Mouse (Mus musculus) heart, embryonic 16.5 days (tissue): ENCODE measurements at regions not wholly inside any gene's neighbourhood (a gene's known extent, or its start where the extent isn't known, plus 50 kb on each side); places are given as distances from the start of the nearest gene placed in this dataset.
A peak's percentile ranks its signal among the peaks of the same experiment; 100 is the strongest.

ENCODE experiments used
- ATAC-seq: fragments of 200-750 bp; cut with Nextera tagmentation; replicated peaks from 2 replicates; pipeline ENCODE4 v1.8.0; 2017; ENCODE audit warnings: moderate number of reproducible peaks; ENCODE audit not compliant: insufficient read depth, low FRiP score; ENCODE audit errors: extremely low read depth
- H3K27ac ChIP-seq: fragments of 300-500 bp; sonication (generic); 2 replicates; pipeline ENCODE4 v1.5.1; 2014; ENCODE audit warnings: mild to moderate bottlenecking, low read length, control low read depth, moderate library complexity
- H3K27me3 ChIP-seq: fragments of 300-500 bp; sonication (generic); 2 replicates; pipeline ENCODE4 v1.6.1; 2014; ENCODE audit warnings: low read length, mixed read lengths; ENCODE audit not compliant: control insufficient read depth, insufficient read depth
- H3K36me3 ChIP-seq: fragments of 300-500 bp; sonication (generic); 2 replicates; pipeline ENCODE4 v1.6.1; 2014; ENCODE audit not compliant: control insufficient read depth, insufficient read depth
- H3K4me1 ChIP-seq: fragments of 300-500 bp; sonication (generic); 2 replicates; pipeline ENCODE4 v1.6.1; 2014; ENCODE audit warnings: low read length, mixed read lengths; ENCODE audit not compliant: control insufficient read depth, insufficient read depth
- H3K4me2 ChIP-seq: fragments of 300-500 bp; sonication (generic); 2 replicates; pipeline ENCODE4 v1.6.1; 2014; ENCODE audit warnings: low read depth, mild to moderate bottlenecking, control low read depth, low read length
- H3K4me3 ChIP-seq: fragments of 300-500 bp; sonication (generic); 2 replicates; pipeline ENCODE4 v1.5.1; 2014; ENCODE audit warnings: mild to moderate bottlenecking, control low read depth, low read length
- H3K9ac ChIP-seq: fragments of 300-500 bp; sonication (generic); 2 replicates; pipeline ENCODE4 v1.6.1; 2014; ENCODE audit warnings: low read length, control low read depth
- H3K9me3 ChIP-seq: fragments of 300-500 bp; sonication (generic); replicated peaks from 2 replicates; pipeline ENCODE4 v1.6.1; 2016; ENCODE audit warnings: low read length; ENCODE audit not compliant: control insufficient read depth
- WGBS: fragments of 180-500 bp; shearing (Covaris S2); extraction: QIAGEN DNeasy Blood & Tissue Kit; methylation state at CpG from one replicate; pipeline ENCODE4 v1.1.7; 2014; 5-methylcytosine and 5-hydroxymethylcytosine counted together

DNA sequence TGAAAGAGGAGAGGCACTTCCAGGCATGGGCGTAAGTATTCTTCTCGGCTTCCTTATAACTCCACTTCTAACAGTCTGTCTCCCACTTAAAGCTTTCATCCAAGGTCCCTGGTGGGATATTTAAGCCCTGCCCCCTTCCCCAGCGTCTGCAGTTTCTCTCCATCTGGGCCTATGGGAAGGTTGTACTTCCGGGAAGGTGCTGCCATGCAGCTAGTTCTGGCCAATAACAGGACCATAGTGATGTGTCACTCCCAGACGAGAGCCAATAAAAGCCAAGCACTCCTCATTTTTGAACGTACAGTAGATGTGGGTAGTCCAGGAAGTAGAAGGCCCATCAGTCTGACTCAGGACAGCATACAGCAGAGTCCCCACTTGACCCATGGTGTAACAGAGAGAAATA, 121.0 kb downstream of the Drd1 start:
- 79% methylated on average over 6 of the region's 6 CpGs for WGBS
- H3K4me2 ChIP-seq, result no peak overlapping the region
- no peak overlapping the region for H3K4me3 ChIP-seq
- H3K4me1 ChIP-seq, result no peaks in the 10 kb centered on the region
- no peaks in the 10 kb centered on the region for H3K36me3 ChIP-seq
- no peak for ATAC-seq
- H3K27ac ChIP-seq, result no peak overlapping the region
- no peaks in the 10 kb centered on the region for H3K27me3 ChIP-seq
- no peaks in the 10 kb centered on the region for H3K9me3 ChIP-seq
- H3K9ac ChIP-seq, result no peak overlapping the region

DNA sequence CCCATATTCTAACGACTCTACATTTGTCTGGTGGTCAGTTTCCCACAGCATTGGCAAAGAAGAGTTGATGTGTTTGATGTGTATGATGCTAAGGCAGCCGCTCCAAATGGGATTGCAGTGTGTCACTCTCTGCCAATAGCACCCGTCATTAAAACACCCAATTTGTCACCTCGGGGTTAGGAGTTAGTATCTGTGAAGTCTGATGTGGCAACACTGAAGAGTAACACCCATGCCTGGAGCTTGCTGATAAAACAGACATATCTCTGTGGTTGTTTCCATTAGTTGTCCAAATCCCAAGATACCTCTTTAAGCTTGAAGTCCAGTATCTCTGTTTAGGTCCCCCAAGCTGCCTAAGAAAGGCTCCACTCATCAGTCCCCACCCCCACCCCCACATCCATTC, 129.4 kb downstream of the Drd1 start:
- Histone ChIP-seq H3K4me2 (no peak overlapping the region), H3K9me3 (no peaks in the 10 kb centered on the region), H3K27me3 (no peaks in the 10 kb centered on the region; the same call in 1 of the 2 replicates), H3K4me3 (no peak overlapping the region), H3K9ac (no peak overlapping the region), H3K4me1 (peaks cover 11% of the 10 kb centered on the region), H3K27ac (no peak overlapping the region), H3K36me3 (no peaks in the 10 kb centered on the region)
- no peak for ATAC-seq
- WGBS, result 66% methylated on average over 4 of the region's 4 CpGs

DNA sequence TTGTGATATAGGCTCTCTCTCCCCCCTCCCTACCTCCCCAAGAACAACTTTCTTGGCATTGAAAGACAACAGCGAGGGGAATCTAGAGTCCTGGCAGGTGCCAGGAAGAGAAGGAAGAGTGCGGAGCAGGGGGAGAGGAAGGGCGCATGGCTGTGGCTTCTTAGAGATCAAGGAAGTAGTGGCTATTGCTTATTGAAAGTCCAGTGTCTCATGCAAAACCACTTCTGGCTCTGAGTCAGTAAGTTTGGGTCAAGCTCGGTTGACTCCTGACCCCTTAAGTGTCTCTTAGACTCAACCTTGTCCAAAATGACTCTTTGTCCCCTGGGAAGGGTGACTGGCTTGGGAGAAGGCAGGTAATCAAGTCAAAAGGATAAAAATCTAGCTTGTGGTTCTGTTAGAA, 131.1 kb downstream of the Drd1 start:
- no peaks in the 10 kb centered on the region for H3K9me3 ChIP-seq
- H3K4me3 ChIP-seq, result no peak overlapping the region
- H3K36me3 ChIP-seq, result no peaks in the 10 kb centered on the region
- no peak overlapping the region for H3K4me2 ChIP-seq
- peaks cover 23% of the 10 kb centered on the region for H3K4me1 ChIP-seq
- WGBS, result 78% methylated on average over 4 of the region's 4 CpGs
- no peak overlapping the region for H3K9ac ChIP-seq
- no peak overlapping the region for H3K27ac ChIP-seq
- no peaks in the 10 kb centered on the region; the same call in 1 of the 2 replicates for H3K27me3 ChIP-seq
- ATAC-seq, result no peak

DNA sequence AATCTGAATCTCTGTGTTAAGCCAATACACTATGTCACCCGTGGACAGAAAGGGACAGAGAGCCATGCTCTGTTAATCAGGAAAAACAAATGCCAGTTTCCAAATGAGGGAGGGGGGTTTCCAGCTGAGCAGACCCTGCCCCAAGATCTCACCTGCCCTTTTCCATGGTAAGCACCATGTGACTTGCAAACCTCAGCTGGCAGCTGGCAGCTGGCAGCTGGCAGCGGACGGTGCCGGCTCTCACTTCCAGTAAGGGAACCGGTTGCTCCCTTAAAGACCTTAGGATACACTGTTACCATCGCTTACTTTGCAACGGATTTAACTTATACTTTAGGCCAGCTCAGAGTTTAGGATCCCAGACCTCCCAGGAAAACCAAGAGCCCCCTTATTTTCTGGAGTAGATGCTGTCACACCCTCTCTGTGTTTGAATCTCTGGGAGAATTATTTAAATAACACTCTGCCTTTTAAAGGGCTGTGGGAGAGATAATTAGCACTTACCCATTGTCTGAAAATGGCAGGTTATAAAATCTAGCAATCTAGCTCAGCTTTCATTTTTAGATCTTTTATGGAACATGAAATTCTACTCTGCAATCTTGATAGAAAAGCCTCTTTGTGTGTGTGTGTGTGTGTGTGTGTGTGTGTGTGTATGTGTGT, 131.7 kb downstream of the Drd1 start:
- no peaks in the 10 kb centered on the region; the same call in 1 of the 2 replicates for H3K27me3 ChIP-seq

DNA sequence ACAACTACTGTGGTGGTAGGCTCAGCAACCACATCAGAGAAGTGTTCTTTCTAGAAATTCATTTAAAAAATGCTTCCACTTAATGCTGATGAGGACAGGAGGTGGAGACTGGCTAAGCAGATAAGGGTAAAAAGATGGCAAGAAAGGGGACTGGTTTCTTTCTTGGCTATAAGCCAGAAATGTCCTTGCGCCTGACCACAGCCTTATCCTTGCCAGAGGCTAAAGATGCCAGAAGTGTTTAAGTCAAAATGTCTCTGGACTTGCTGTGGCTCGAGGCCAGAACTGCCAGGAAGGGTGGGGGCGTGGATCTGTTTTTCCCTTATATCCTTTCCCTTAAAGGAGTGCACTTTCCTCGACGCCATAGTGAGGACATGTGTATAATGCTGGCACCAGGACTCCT, 133.7 kb downstream of the Drd1 start:
- no peak overlapping the region for H3K9ac ChIP-seq
- WGBS, result 25% methylated on average over 5 of the region's 5 CpGs
- peaks cover 26% of the 10 kb centered on the region for H3K4me1 ChIP-seq
- H3K36me3 ChIP-seq, result no peaks in the 10 kb centered on the region
- H3K9me3 ChIP-seq, result no peaks in the 10 kb centered on the region
- no peak overlapping the region for H3K4me3 ChIP-seq
- no peak for ATAC-seq
- no peak overlapping the region; the same call in 1 of the 2 replicates for H3K27ac ChIP-seq
- H3K4me2 ChIP-seq, result no peak overlapping the region
- H3K27me3 ChIP-seq, result no peaks in the 10 kb centered on the region

More for the DNA sequence above, 131.7 kb downstream of the Drd1 start:
- H3K4me1 ChIP-seq, result peaks cover 26% of the 10 kb centered on the region
- ATAC-seq, result no peak
- H3K27ac ChIP-seq, result no peak overlapping the region
- no peak overlapping the region for H3K9ac ChIP-seq
- no peaks in the 10 kb centered on the region for H3K36me3 ChIP-seq
- 79% methylated on average over 7 of the region's 7 CpGs for WGBS
- no peak overlapping the region for H3K4me2 ChIP-seq
- no peak overlapping the region for H3K4me3 ChIP-seq
- H3K9me3 ChIP-seq, result no peaks in the 10 kb centered on the region

DNA sequence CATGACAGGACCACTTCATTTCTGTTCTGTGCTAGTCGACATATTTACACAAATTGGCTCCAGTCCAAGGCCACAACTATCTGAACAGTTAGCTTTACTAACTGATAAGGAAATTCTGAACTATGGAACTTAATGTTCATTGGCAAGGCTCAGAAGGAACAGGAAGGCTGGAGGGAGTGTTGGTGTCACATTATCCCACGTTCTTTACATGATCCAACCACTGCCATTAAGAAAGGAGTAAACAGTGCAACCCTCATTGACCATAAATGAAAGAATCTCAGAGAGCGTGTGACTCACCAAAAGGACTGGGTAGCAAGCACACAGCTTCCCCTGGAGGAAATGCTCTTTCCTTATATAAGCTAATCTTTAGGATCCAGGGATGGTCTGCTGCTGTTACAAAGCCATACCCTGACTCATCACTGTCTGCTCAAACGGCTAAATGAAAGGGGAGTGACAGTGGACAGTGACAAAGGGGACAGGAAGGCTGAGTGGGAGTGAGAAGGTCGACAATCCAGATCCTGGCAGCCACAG, 135.6 kb downstream of the Drd1 start:
- no peaks in the 10 kb centered on the region for H3K9me3 ChIP-seq
- no peak overlapping the region for H3K4me2 ChIP-seq
- peaks cover 30% of the 10 kb centered on the region for H3K4me1 ChIP-seq
- H3K36me3 ChIP-seq, result no peaks in the 10 kb centered on the region
- H3K27ac ChIP-seq, result peak overlapping the region; percentile 15
- no peaks in the 10 kb centered on the region for H3K27me3 ChIP-seq
- no peak overlapping the region for H3K9ac ChIP-seq
- H3K4me3 ChIP-seq, result no peak overlapping the region
- 15% methylated on average over 5 of the region's 5 CpGs for whole genome bisulfite sequencing
- peak; percentile 67 for ATAC-seq

DNA sequence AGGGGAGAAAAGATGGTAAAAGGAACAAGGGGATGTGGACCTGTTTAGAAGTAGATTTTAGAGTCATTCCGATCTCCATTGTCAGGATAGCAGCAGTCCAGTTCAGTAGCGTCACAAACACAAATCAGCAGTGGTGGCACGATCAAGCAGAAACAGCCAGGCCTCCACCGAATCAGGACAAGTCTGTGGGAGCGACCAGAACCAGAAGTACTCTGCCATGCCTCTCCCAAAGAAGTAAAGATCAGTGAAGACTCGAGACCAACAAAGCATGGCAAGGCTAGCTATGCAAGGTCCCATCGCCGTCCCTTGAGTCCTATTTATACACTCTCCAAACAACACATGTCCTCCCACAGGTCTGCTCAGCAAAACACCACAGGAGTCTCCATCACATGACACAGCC, 140.0 kb downstream of the Drd1 start:
- Histone ChIP-seq H3K4me1 (peaks cover 20% of the 10 kb centered on the region), H3K4me2 (no peak overlapping the region), H3K4me3 (no peak overlapping the region), H3K27ac (no peak overlapping the region), H3K9ac (no peak overlapping the region), H3K9me3 (no peaks in the 10 kb centered on the region), H3K36me3 (no peaks in the 10 kb centered on the region), H3K27me3 (no peaks in the 10 kb centered on the region)
- 72% methylated on average over 8 of the region's 8 CpGs for WGBS
- no peak for ATAC-seq

DNA sequence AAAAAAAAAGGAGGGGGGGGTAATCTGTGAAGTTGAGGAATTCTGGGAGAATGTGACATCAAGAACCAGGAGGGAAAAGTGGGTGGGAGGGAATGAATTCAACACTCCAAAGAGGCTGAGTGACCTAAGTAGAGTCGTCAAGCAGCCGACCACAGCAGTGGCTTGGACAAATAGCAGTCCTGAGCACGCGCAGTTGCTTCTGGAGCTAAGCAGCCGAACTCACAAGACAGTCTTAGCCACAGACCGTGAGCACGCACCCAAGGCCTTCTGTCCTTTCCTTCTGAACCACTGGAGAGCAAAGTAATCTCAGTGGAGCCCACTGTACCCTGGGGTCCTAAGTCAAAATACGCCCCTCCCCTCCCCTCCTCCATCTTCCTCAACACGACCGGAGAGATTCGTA, 141.1 kb downstream of the Drd1 start:
- Histone ChIP-seq H3K36me3 (no peaks in the 10 kb centered on the region), H3K9me3 (no peaks in the 10 kb centered on the region), H3K4me3 (no peak overlapping the region), H3K9ac (no peak overlapping the region), H3K4me2 (no peak overlapping the region), H3K27ac (no peak overlapping the region), H3K27me3 (no peaks in the 10 kb centered on the region), H3K4me1 (peaks cover 10% of the 10 kb centered on the region)
- 73% methylated on average over 11 of the region's 11 CpGs for WGBS
- no peak for ATAC-seq

DNA sequence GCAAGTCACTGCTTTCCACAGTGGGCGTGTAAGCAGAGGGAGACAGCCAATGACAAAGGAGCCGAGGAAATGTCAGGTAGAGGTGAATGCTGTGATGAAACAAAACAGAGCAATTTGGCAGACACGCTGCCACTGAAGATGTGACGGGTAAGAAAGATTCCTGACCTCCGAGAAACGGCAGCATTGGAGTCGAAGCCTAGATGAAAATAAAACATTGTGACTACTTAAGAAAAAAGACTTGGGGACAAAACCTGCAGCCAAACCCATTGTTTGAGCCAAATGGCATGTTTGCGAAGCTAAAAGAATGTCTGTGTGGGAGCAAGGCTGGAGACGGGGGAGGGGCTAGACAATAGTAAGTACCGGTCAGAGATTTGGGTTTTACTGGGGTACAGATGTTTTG, 142.0 kb downstream of the Drd1 start:
- Histone ChIP-seq H3K4me3 (no peak overlapping the region), H3K27ac (no peak overlapping the region), H3K4me2 (no peak overlapping the region), H3K27me3 (no peaks in the 10 kb centered on the region), H3K9me3 (no peaks in the 10 kb centered on the region), H3K36me3 (no peaks in the 10 kb centered on the region), H3K4me1 (peaks cover 8% of the 10 kb centered on the region), H3K9ac (no peak overlapping the region)
- ATAC-seq, result no peak
- 46% methylated on average over 10 of the region's 10 CpGs for WGBS
